Mouse (Mus musculus) hindbrain, embryonic 10.5 days (tissue): ENCODE data around the gene Amigo1. TPM values are rescaled to one million over a fixed set of nuclear protein-coding genes. Genes with fewer than 3 reads are reported as not detected.
"Not testable (repeated sequence)": the region's sequence is repeated elsewhere in the genome, so short reads cannot be mapped to it uniquely, and the experiment has no call there.

ENCODE experiments used
- DNase-seq: peaks from one replicate; pipeline ENCODE4 v3.0.0-alpha.2; 2017; ENCODE audit warnings: low spot score
- H3K27ac ChIP-seq: fragments of 300-500 bp; sonication (generic); 2 replicates; pipeline ENCODE4 v1.5.1; 2016; ENCODE audit warnings: mild to moderate bottlenecking, moderate library complexity
- H3K27me3 ChIP-seq: fragments of 300-500 bp; sonication (generic); 2 replicates; pipeline ENCODE4 v1.6.1; 2016; ENCODE audit warnings: mild to moderate bottlenecking; ENCODE audit not compliant: poor library complexity, insufficient read depth, severe bottlenecking
- H3K36me3 ChIP-seq: fragments of 300-500 bp; sonication (generic); 2 replicates; pipeline ENCODE4 v1.6.1; 2016; ENCODE audit warnings: mild to moderate bottlenecking, moderate library complexity
- H3K4me1 ChIP-seq: fragments of 300-500 bp; sonication (generic); replicated peaks from 2 replicates; pipeline ENCODE4 v1.6.1; 2016; ENCODE audit warnings: mild to moderate bottlenecking
- H3K4me3 ChIP-seq: fragments of 300-500 bp; sonication (generic); 2 replicates; pipeline ENCODE4 v1.5.1; 2016; ENCODE audit warnings: mild to moderate bottlenecking, moderate library complexity
- H3K9me3 ChIP-seq: fragments of 300-500 bp; sonication (generic); 2 replicates; pipeline ENCODE4 v1.6.1; 2016; ENCODE audit warnings: mild to moderate bottlenecking, moderate library complexity
- WGBS: fragments of 180-500 bp; shearing (Covaris S2); methylation state at CpG from one replicate; pipeline ENCODE4 v1.1.7; 2016; 5-methylcytosine and 5-hydroxymethylcytosine counted together
- polyA plus RNA-seq: library from polyadenylated mRNA; unstranded; fragments of >200 nt; fragmentation: Nextera tagmentation; extraction: Ambion mirVana; gene quantifications from 2 replicates; pipeline ENCODE4 v1.2.1, GENCODE M21; 2016

The Amigo1 gene
- polyA plus RNA-seq, 1 experiment from 2014 or later, result 5.8 TPM

- Histone ChIP-seq H3K27ac (no peak overlapping the region), H3K9me3 (no peaks in the 10 kb centered on the region), H3K27me3 (peaks cover 61% of the 10 kb centered on the region), H3K4me1 (peaks cover 17% of the 10 kb centered on the region), H3K36me3 (no peaks in the 10 kb centered on the region), H3K4me3 (no peak overlapping the region)
- DNase-seq, result no peak
- 76% methylated on average over 2 of the region's 2 CpGs for WGBS
Measured at GRCm38 (mm10) chr3:108227521-108227920, 41.4 kb downstream of the Amigo1 start.

- Histone ChIP-seq H3K27ac (no peak overlapping the region), H3K9me3 (no peaks in the 10 kb centered on the region), H3K4me3 (no peak overlapping the region), H3K36me3 (no peaks in the 10 kb centered on the region), H3K27me3 (peaks cover 20% of the 10 kb centered on the region), H3K4me1 (peaks cover 5% of the 10 kb centered on the region)
- 83% methylated on average over 4 of the region's 4 CpGs for WGBS
- DNase-seq, result no peak
Measured at GRCm38 (mm10) chr3:108231646-108232045, 45.5 kb downstream of the Amigo1 start.

GRCm38 (mm10) chr3:108237474-108238102, 51.5 kb downstream of the Amigo1 start:
- H3K27ac ChIP-seq, DNase-seq, H3K9me3 ChIP-seq, H3K4me3 ChIP-seq, H3K4me1 ChIP-seq, H3K36me3 ChIP-seq, H3K27me3 ChIP-seq: not testable (repeated sequence)
- 88% methylated on average over 4 of the region's 4 CpGs for WGBS

DNA sequence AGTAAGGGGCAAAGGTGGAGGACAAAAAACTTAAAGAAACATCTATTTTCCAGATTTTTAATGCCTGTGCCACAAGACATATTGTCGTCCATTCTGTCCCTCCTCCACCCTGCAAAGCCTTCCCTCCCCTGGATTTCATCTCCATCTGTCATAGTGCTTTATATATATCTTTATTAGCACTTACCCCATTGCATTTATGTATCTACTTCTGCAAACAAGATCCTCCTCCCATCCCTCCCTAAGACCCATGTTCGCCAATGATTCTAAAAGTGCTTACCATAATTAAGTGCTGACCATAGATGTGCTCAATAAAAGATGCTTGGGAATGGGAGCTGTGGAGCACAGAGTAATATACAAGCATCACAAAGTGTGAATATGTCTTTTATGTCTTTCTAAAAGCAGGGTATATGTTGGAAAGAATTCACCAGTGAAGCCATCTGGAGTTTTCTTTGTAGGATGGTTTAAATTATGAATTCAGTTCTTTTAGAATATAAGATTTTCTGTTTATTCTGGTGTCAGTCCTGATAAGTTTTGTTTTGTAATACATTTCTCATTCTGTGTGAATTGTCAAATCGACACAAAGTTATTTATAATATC, 55.2 kb downstream of the Amigo1 start:
- no peaks in the 10 kb centered on the region for H3K4me1 ChIP-seq
- no peak overlapping the region for H3K4me3 ChIP-seq
- no peak overlapping the region for H3K27ac ChIP-seq
- no peaks in the 10 kb centered on the region for H3K36me3 ChIP-seq
- no peak for DNase-seq
- 93% methylated on average over 3 of the region's 3 CpGs for WGBS
- H3K9me3 ChIP-seq, result no peaks in the 10 kb centered on the region
- H3K27me3 ChIP-seq, result no peaks in the 10 kb centered on the region

Other genes starting within 250 kb of the Amigo1 start
- 10.8 and 10.9 TPM in 2 replicates for gene Gstm6, start 242.6 kb upstream of the Amigo1 start, polyA plus RNA-seq
- gene Gstm3, start 217.1 kb upstream of the Amigo1 start, polyA plus RNA-seq, result not detected in 2 replicates
- gene Gstm2, start 199.9 kb upstream of the Amigo1 start, polyA plus RNA-seq, result 20.7 and 25.7 TPM in 2 replicates
- gene Gstm1, start 168.4 kb upstream of the Amigo1 start, polyA plus RNA-seq, result 38.6 and 44.4 TPM in 2 replicates
- 12.8 and 13.9 TPM in 2 replicates for gene Gstm4, start 141.4 kb upstream of the Amigo1 start, polyA plus RNA-seq
- gene Ampd2, start 99.7 kb upstream of the Amigo1 start, polyA plus RNA-seq, result 53.3 and 58.7 TPM in 2 replicates
- 0.46 and 0.81 TPM in 2 replicates for gene Gnat2, start 93.5 kb upstream of the Amigo1 start, polyA plus RNA-seq
- gene Gnai3, start 40.2 kb upstream of the Amigo1 start, polyA plus RNA-seq, result 178 and 201 TPM in 2 replicates
- gene Gpr61, start 31.5 kb upstream of the Amigo1 start, polyA plus RNA-seq, result 0.95 and 1.4 TPM in 2 replicates
- gene Cyb561d1, start 14.9 kb downstream of the Amigo1 start, polyA plus RNA-seq, result 5.2 TPM in 2 replicates
- gene Atxn7l2, start 24.6 kb downstream of the Amigo1 start, polyA plus RNA-seq, result 24.2 and 26.8 TPM in 2 replicates
- gene Sypl2, start 40.3 kb downstream of the Amigo1 start, polyA plus RNA-seq, result 1.0 TPM in 2 replicates
- 296 and 335 TPM in 2 replicates for gene Psma5, start 70.6 kb downstream of the Amigo1 start, polyA plus RNA-seq
- 15.9 and 19.7 TPM in 2 replicates for gene Sort1, start 97.7 kb downstream of the Amigo1 start, polyA plus RNA-seq
- not detected in 2 replicates for gene Mybphl, start 178.6 kb downstream of the Amigo1 start, polyA plus RNA-seq
- 75.8 and 89.8 TPM in 2 replicates for gene Psrc1, start 197.5 kb downstream of the Amigo1 start, polyA plus RNA-seq
- gene Celsr2, start 229.2 kb downstream of the Amigo1 start, polyA plus RNA-seq, result 58.1 and 79.1 TPM in 2 replicates